Mouse (Mus musculus) adrenal gland (tissue): ENCODE data around the gene Vmn2r19.
"Not testable (repeated sequence)": the region's sequence is repeated elsewhere in the genome, so short reads cannot be mapped to it uniquely, and the experiment has no call there.

Source experiments
- intact Hi-C: fragments of 180-260 bp; cut with DNase I; formaldehyde crosslinking; loops from one replicate; pipeline ENCODE4 v1.15.1; 2025
- long read RNA-seq, 2 experiments: library from polyadenylated mRNA; unstranded; transcript quantifications; one replicate each; pipeline ENCODE4 v2.0.0; 2020; ENCODE audit warnings: borderline replicate concordance in 1 of 2; ENCODE audit not compliant: insufficient replicate concordance in 1 of 2

The Vmn2r19 gene
- long read RNA-seq, experiment 1, result 0 reads
- long read RNA-seq, experiment 2, result 0 reads

- intact Hi-C loops, result no loop called here
These were observed at the start of gene Vmn2r19 for GRCm38 (mm10) chr6:123308033-123308432. Gene Vmn2r19, plus strand, starts transcription at chr6:123308333.

- intact Hi-C loops, result no loop called here
These were observed 49.2 kb upstream of the Vmn2r19 start for GRCm38 (mm10) chr6:123258946-123259345.

DNA sequence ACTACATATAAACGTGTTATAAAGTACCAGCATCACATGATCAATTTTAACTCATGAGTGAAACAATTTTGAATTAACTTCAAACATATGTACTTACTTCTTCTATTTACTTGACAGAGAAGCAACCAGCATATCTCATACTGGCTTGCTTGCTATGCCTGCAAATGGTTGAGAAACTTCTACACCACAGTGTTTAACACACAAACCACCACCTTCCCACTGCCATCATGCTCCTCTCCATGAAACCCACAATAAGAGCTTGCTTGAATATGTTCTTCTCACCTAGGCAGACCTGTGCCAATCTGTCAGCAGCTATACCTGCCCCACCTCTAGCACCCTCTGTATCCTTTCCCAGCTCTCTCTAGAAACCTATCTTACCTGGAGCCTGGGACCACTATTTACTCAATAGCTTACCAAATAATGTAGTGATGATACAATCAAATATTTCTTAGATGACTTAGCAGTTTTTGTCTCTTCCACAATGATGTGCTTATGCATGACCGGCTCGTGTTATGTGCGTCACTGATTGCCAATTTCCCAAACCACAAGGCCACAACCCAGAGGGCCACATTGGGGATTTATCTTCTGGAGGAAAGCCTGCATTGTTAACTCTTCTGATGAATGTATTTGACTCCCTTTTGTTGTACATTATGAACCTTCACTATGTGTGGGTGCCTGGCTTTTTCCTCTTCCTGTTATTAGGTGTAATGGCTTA, 48.1 kb upstream of the Vmn2r19 start:
- intact Hi-C loops, result no loop called here

- intact Hi-C loops, result no loop called here
These were observed 47.3 kb upstream of the Vmn2r19 start for GRCm38 (mm10) chr6:123260868-123261267.

DNA sequence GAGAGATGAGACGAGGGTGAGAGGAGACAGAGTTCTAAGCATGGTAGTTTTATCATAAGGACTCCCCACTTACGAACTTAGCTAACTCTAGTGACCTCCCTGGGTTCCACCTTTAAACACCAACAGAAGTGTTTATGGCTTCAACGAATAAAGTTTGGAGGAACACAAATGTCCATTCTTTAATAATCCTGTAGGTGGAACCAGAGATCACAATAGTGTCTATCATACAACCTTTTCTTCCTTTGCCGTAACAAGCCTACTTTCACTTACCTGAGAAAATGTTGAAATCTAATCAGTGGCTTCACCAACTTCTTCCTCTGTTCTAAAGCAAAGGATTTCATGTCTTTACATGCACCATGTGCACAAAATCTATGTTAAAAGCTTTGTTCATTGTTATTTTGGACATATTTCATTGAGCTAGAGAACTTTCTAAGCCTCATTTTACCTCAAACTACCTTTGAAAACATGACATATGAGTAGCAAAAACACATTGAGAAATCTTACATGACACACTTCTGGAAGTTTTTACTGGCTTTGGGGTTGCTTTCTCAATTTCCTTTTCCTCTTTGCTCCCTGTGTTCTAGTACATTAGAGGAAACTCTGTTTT, 46.5 kb upstream of the Vmn2r19 start, which contains the start of gene Clec4d:
TSS of gene Clec4d (plus strand) at position 557 of the 607 bp plus-strand sequence.
- intact Hi-C loops, result no loop called here

GRCm38 (mm10) chr6:123264194-123264593, 43.9 kb upstream of the Vmn2r19 start:
- intact Hi-C loops, result no loop called here

GRCm38 (mm10) chr6:123265809-123266208, 42.3 kb upstream of the Vmn2r19 start:
- intact Hi-C loops, result no loop called here

- intact Hi-C loops, result no loop called here
These were observed 41.2 kb upstream of the Vmn2r19 start for GRCm38 (mm10) chr6:123266945-123267344.

- intact Hi-C loops, result no loop called here
These were observed 28.7 kb upstream of the Vmn2r19 start for GRCm38 (mm10) chr6:123279443-123279842.

DNA sequence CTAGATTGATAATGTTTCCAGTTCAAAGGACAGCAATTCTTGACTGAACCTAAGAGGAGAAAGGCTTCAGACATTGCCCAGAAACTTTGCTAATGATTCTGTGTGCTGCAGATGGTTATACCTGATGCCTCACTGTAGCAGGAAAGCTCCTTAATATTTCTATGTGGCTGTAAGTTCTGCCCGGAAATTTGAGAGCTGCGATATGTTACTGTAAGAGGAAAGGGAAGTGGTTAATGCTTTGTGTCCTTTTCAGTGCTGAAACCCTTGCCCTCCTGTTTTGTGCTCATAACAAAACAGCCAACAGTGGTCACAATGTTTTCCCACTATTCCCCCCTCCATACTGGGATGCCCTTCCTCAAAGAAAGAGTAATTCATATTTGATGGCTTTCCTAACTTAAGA, 21.8 kb upstream of the Vmn2r19 start:
- intact Hi-C loops, result no loop called here

GRCm38 (mm10) chr6:123288931-123289330, 19.2 kb upstream of the Vmn2r19 start:
- intact Hi-C loops, result no loop called here

DNA sequence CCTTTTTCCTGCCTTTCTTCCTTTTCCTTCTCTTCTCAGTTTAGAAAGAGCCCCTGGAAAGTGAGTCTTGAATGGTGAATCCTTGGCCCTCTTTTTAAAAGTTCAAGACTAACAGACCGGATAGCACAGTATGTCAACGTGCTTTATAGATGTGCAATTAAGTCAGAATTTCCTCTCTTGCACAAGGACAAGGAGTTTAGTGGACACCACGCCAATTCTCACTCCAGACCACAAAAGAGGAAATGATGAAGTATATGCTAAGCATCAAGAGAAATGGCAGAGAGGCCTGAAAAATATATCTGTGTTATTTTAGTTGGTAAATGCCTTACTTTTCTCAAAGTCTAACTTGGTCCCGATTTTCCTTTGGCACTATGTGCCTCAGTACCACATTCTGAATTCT, 18.4 kb upstream of the Vmn2r19 start, which contains the start of gene Clec4e:
TSS of gene Clec4e (minus strand) at position 118 of the 400 bp plus-strand sequence.
- intact Hi-C loops, result no loop called here

DNA sequence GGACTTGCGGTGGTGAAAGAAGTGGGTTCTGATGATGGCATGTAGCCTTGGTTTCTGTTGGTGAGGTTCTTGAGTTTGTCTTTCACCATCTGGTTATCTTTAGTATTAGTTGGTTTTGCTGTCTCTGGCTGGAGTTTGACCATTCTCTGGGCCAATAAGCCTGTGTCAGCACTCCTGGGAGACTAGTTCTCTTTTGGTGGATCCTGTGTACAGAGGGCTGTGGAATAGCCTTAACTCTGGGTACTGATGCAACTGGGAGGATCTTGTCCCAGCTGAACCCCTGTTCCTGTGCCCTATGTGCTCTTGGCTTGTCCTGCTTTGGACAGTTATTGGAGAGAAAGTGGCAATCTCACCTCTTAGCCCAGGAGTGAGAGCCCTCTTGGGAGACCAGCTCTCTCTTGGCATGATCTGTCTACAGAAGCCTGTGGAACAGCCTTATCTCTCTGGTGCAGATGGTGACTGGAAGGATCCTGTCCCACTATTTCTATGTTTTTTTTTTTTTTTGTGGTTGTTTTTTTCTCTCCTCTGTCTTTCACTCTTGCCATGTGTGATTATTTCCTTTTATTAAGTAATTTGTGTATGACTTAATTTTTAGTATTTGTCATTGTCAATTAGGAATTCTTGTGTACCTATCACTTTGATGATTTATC, 15.3 kb upstream of the Vmn2r19 start:
- intact Hi-C loops, result no loop called here

GRCm38 (mm10) chr6:123293509-123293908, 14.6 kb upstream of the Vmn2r19 start:
- intact Hi-C loops, result not testable (repeated sequence)

- intact Hi-C loops, result no loop called here
These were observed 11.4 kb upstream of the Vmn2r19 start for GRCm38 (mm10) chr6:123296687-123297086.

- intact Hi-C loops, result not testable (repeated sequence)
These were observed 1.8 kb upstream of the Vmn2r19 start for GRCm38 (mm10) chr6:123306315-123306714.

DNA sequence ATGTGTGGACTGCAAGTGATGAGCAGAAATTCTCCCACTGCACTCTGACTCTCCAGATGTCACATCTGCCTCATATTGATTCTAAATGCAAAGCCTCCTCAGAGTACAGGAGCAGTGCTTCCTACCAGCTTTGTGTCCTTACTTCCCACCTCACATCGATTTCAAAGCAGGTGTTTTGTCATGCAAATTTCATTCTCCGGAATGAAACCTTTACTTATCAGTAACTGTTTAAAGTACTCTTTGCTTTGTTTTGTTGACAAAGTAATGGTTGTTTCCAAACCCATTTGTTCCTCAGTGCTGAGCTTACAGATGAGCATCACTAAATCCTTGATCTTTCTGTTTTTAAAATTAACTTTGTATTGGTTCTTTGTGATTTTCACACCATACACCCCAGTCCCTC, 24.4 kb downstream of the Vmn2r19 start:
- intact Hi-C loops, result no loop called here

GRCm38 (mm10) chr6:123340093-123340492, 32.0 kb downstream of the Vmn2r19 start:
- intact Hi-C loops, result no loop called here

DNA sequence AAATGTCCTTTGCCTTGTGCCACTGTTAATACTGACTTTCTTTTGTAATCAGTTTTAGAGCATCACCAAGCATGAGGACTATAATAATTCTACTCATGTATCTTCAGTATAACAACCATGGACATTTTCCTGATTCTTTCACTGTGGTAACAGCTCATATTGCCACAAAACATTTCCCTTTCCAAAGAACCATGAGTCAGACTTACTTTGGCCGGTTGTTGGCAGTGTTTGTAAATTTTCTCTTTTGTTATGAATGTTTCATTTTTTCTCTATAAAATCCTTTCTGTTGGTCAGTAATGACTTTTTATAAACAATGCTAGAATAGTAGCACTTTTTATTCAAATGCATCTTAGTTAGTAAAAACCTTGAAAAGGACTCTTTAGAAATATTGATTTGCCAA, 38.0 kb downstream of the Vmn2r19 start:
- intact Hi-C loops, result no loop called here
